Mouse (Mus musculus): ENCODE data around the gene Dnajb2. TPM values are rescaled to one million over a fixed set of nuclear protein-coding genes. Genes with fewer than 3 reads are reported as not detected.
A peak's percentile ranks its signal among the peaks of the same experiment; 100 is the strongest.

Gene Dnajb2
- polyA plus RNA-seq, 1 experiment from 2014 or later, result 31.3 TPM

DNA sequence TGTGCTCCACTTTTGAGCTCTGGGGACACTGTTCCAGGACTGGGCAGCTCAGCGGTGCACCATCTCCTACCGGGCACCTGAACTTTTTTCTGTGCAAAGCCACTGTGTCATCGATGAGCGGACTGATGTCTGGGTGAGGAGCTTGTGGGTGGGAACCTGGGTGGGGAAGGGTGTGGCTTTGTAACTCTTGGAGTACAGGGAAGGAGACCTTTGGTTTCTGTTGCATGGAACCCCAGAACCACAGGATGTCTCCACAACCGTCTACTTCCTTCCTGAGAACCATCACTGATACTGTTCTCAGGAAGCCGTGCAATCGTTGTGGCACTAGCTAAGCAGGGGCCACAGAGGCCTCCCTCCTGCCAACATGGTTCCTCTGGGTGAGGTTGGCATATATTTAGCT, 23.1 kb upstream of the Dnajb2 start:
- H3K9me3 ChIP-seq (replicated peaks; ENCODE audit: low read length), result no peaks in the 10 kb centered on the region
- H3K4me1 ChIP-seq (replicated peaks; ENCODE audit: insufficient read depth, low read length), result peaks cover 15% of the 10 kb centered on the region
- TF ChIP-seq CTCF (IDR thresholded peaks at IDR 0.05; ENCODE audit: low read depth), result no peak
- no peak for ATAC-seq (replicated peaks; ENCODE audit: low FRiP score, low read depth)
- peaks cover 28% of the 10 kb centered on the region for H3K36me3 ChIP-seq (ENCODE audit: insufficient read depth, low read length)
- DNase-seq (ENCODE audit: low spot score), result no peak
- peak overlapping the region; percentile 85; the same call in 1 of the 2 replicates for H3K27ac ChIP-seq
- 85% methylated on average over 7 of the region's 7 CpGs for WGBS
- H3K4me2 ChIP-seq (ENCODE audit: low read length), result no peak overlapping the region
- no peaks in the 10 kb centered on the region for H3K27me3 ChIP-seq (ENCODE audit: insufficient read depth, low read length)
- H3K4me3 ChIP-seq (replicated peaks; ENCODE audit: low read depth, low read length), result no peak overlapping the region
- no peak overlapping the region for H3K9ac ChIP-seq (ENCODE audit: low read depth, low read length)

- peaks cover 20% of the 10 kb centered on the region for H3K4me1 ChIP-seq (replicated peaks; ENCODE audit: insufficient read depth, low read length)
- no peak overlapping the region for H3K4me3 ChIP-seq (replicated peaks; ENCODE audit: low read depth, low read length)
- peak overlapping the region; percentile 0; the same call in 1 of the 2 replicates for H3K4me2 ChIP-seq (ENCODE audit: low read length)
- DNase-seq (ENCODE audit: low spot score) (peak; percentile 68), ATAC-seq (replicated peaks; ENCODE audit: low FRiP score, low read depth) (peak; percentile 81)
- peaks cover 28% of the 10 kb centered on the region for H3K36me3 ChIP-seq (ENCODE audit: insufficient read depth, low read length)
- TF ChIP-seq CTCF (IDR thresholded peaks at IDR 0.05; ENCODE audit: low read depth), result no peak
- WGBS, result 55% methylated on average over 2 of the region's 2 CpGs
- peak overlapping the region; percentile 85 for H3K27ac ChIP-seq
- 0 out of 2 replicates have a peak, but pooled peaks cover 6% of the 10 kb centered on the region for H3K27me3 ChIP-seq (ENCODE audit: insufficient read depth, low read length)
- no peak overlapping the region for H3K9ac ChIP-seq (ENCODE audit: low read depth, low read length)
- H3K9me3 ChIP-seq (replicated peaks; ENCODE audit: low read length), result no peaks in the 10 kb centered on the region
Measured at GRCm38 (mm10) chr1:75214442-75214841, 21.8 kb upstream of the Dnajb2 start.

DNA sequence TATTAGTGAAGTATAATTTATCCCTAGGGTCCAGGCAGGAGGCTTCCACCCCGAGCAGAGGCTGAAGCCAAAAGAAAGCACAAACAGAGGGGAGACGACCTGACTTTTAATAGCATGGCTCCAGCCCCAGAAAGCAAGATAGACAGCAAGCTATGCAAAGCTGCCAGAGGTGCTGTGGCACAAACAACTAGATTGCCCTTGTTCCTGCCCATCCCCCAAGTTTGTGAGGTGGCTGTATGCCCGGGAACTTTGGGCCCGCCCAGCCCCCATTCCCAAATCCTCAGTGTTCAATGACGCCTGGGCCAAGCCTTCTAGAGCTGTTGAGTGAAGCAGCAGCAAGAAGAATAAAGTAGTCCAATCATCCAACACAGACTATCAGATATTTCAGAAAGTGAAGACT, 21.3 kb upstream of the Dnajb2 start:
- no peaks in the 10 kb centered on the region for H3K9me3 ChIP-seq (replicated peaks; ENCODE audit: low read length)
- H3K4me1 ChIP-seq (replicated peaks; ENCODE audit: insufficient read depth, low read length), result peaks cover 19% of the 10 kb centered on the region
- H3K4me2 ChIP-seq (ENCODE audit: low read length), result peak overlapping the region; percentile 0; the same call in 1 of the 2 replicates
- H3K27ac ChIP-seq, result peak overlapping the region; percentile 85
- no peak for TF ChIP-seq CTCF (IDR thresholded peaks at IDR 0.05; ENCODE audit: low read depth)
- H3K9ac ChIP-seq (ENCODE audit: low read depth, low read length), result no peak overlapping the region
- WGBS, result 61% methylated on average over 5 of the region's 5 CpGs
- H3K27me3 ChIP-seq (ENCODE audit: insufficient read depth, low read length), result peaks cover 10% of the 10 kb centered on the region; the same call in 1 of the 2 replicates
- DNase-seq (ENCODE audit: low spot score) (no peak), ATAC-seq (replicated peaks; ENCODE audit: low FRiP score, low read depth) (no peak)
- no peak overlapping the region for H3K4me3 ChIP-seq (replicated peaks; ENCODE audit: low read depth, low read length)
- peaks cover 28% of the 10 kb centered on the region for H3K36me3 ChIP-seq (ENCODE audit: insufficient read depth, low read length)

GRCm38 (mm10) chr1:75215785-75216184, 20.4 kb upstream of the Dnajb2 start:
- 85% methylated on average over 9 of the region's 9 CpGs for WGBS
- no peak overlapping the region for H3K9ac ChIP-seq (ENCODE audit: low read depth, low read length)

GRCm38 (mm10) chr1:75216797-75217585, 19.2 kb upstream of the Dnajb2 start:
- no peak for ATAC-seq (replicated peaks; ENCODE audit: low FRiP score, low read depth)
- peaks cover 10% of the 10 kb centered on the region; the same call in 1 of the 2 replicates for H3K27me3 ChIP-seq (ENCODE audit: insufficient read depth, low read length)
- no peak for TF ChIP-seq CTCF (IDR thresholded peaks at IDR 0.05; ENCODE audit: low read depth)
- peaks cover 13% of the 10 kb centered on the region; the same call in 1 of the 2 replicates for H3K4me1 ChIP-seq (replicated peaks; ENCODE audit: insufficient read depth, low read length)
- H3K4me2 ChIP-seq (ENCODE audit: low read length), result peak overlapping the region; percentile 97
- no peak overlapping the region for H3K27ac ChIP-seq
- H3K4me3 ChIP-seq (replicated peaks; ENCODE audit: low read depth, low read length), result peak overlapping the region; percentile 56; the same call in 1 of the 2 replicates
- H3K36me3 ChIP-seq (ENCODE audit: insufficient read depth, low read length), result peaks cover 25% of the 10 kb centered on the region
- DNase-seq (ENCODE audit: low spot score), result no peak
- 0 out of 2 replicates have a peak overlapping the region, but pooled peaks have one; percentile 32 for H3K9ac ChIP-seq (ENCODE audit: low read depth, low read length)
- no peaks in the 10 kb centered on the region for H3K9me3 ChIP-seq (replicated peaks; ENCODE audit: low read length)
- 69% methylated on average over 13 of the region's 13 CpGs for whole genome bisulfite sequencing

More at GRCm38 (mm10) chr1:75215785-75216184, 20.4 kb upstream of the Dnajb2 start:
- H3K36me3 ChIP-seq (ENCODE audit: insufficient read depth, low read length), result peaks cover 28% of the 10 kb centered on the region
- DNase-seq (ENCODE audit: low spot score) (no peak), ATAC-seq (replicated peaks; ENCODE audit: low FRiP score, low read depth) (no peak)
- H3K27ac ChIP-seq, result peak overlapping the region; percentile 85
- H3K4me2 ChIP-seq (ENCODE audit: low read length), result peak overlapping the region; percentile 18
- peaks cover 18% of the 10 kb centered on the region for H3K4me1 ChIP-seq (replicated peaks; ENCODE audit: insufficient read depth, low read length)
- no peaks in the 10 kb centered on the region for H3K9me3 ChIP-seq (replicated peaks; ENCODE audit: low read length)
- TF ChIP-seq CTCF (IDR thresholded peaks at IDR 0.05; ENCODE audit: low read depth), result no peak
- no peak overlapping the region for H3K4me3 ChIP-seq (replicated peaks; ENCODE audit: low read depth, low read length)
- peaks cover 10% of the 10 kb centered on the region; the same call in 1 of the 2 replicates for H3K27me3 ChIP-seq (ENCODE audit: insufficient read depth, low read length)

DNA sequence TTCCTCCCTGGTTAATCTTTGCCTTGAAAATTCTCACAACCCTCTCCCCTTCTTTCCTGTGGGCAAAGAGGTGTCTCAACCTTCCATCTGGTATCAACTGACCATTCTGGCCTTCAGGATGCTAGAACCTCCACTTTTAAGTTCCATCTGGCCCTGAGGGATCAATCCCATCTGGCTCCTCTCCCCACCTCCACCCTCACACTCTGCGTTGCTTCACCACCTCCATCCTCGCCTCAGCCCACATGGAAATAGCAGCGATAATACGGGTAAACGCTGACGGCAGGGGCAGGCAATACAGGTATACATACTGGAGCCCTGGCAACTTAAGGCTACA, 18.3 kb upstream of the Dnajb2 start:
- Histone ChIP-seq H3K36me3 (ENCODE audit: insufficient read depth, low read length) (peaks cover 23% of the 10 kb centered on the region), H3K9me3 (replicated peaks; ENCODE audit: low read length) (no peaks in the 10 kb centered on the region), H3K27ac (peak overlapping the region; percentile 80; the same call in 1 of the 2 replicates), H3K4me3 (replicated peaks; ENCODE audit: low read depth, low read length) (peak overlapping the region; percentile 56), H3K9ac (ENCODE audit: low read depth, low read length) (peak overlapping the region; percentile 64), H3K27me3 (ENCODE audit: insufficient read depth, low read length) (peaks cover 10% of the 10 kb centered on the region; the same call in 1 of the 2 replicates), H3K4me1 (replicated peaks; ENCODE audit: insufficient read depth, low read length) (peaks cover 13% of the 10 kb centered on the region; the same call in 1 of the 2 replicates), H3K4me2 (ENCODE audit: low read length) (peak overlapping the region; percentile 97)
- ATAC-seq (replicated peaks; ENCODE audit: low FRiP score, low read depth), result no peak
- 2% methylated on average over 6 of the region's 6 CpGs for WGBS
- DNase-seq (ENCODE audit: low spot score), result no peak
- TF ChIP-seq CTCF (IDR thresholded peaks at IDR 0.05; ENCODE audit: low read depth), result no peak
